Mouse (Mus musculus) lung, postnatal 0 days (tissue): ENCODE measurements around the gene Clic1.

ENCODE experiments used
- CTCF ChIP-seq: IDR thresholded peaks from 2 replicates; pipeline ENCODE4 v1.5.1; 2016; ENCODE audit warnings: antibody characterized with exemption, mild to moderate bottlenecking
- EP300 ChIP-seq: IDR thresholded peaks from 2 replicates; pipeline ENCODE4 v1.6.1; 2016; ENCODE audit warnings: antibody characterized with exemption, mild to moderate bottlenecking, control low read depth

DNA sequence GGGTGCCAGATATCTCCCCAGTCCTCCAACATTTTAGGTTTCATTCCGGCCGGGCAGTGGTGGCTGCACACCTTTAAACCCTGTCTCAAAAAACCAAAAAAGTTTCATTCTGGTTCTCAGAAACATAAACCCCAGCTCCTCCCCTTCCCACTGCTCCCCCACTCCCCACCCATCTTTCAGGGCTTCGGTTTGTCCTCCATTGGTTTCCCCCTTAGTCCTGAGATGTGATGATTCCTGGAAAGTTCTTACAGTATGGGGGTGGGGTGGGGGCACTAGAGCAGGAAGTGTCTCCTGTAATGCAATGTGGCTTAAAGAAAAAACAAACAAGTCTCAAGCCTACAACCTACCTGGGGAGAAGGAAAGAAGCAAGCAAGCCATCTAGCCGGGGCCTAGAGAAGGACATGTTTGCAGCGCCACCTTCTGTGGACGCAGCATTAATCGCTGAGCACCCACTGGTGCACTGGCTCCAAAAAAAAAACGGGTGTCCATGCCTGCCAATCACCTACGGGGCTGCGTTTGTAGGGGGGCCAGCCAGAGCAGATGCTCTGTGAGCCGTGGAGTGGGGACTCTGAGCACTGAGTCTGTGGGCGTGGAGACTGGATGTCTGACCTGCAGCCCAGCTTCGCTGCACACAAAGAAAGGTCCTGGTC, 56.1 kb downstream of the Clic1 start:
- TF ChIP-seq CTCF, result peak; percentile 73
- no peak for TF ChIP-seq EP300
